8 mouse cellular contexts compared by ENCODE assay signal in the genomic region with DNA sequence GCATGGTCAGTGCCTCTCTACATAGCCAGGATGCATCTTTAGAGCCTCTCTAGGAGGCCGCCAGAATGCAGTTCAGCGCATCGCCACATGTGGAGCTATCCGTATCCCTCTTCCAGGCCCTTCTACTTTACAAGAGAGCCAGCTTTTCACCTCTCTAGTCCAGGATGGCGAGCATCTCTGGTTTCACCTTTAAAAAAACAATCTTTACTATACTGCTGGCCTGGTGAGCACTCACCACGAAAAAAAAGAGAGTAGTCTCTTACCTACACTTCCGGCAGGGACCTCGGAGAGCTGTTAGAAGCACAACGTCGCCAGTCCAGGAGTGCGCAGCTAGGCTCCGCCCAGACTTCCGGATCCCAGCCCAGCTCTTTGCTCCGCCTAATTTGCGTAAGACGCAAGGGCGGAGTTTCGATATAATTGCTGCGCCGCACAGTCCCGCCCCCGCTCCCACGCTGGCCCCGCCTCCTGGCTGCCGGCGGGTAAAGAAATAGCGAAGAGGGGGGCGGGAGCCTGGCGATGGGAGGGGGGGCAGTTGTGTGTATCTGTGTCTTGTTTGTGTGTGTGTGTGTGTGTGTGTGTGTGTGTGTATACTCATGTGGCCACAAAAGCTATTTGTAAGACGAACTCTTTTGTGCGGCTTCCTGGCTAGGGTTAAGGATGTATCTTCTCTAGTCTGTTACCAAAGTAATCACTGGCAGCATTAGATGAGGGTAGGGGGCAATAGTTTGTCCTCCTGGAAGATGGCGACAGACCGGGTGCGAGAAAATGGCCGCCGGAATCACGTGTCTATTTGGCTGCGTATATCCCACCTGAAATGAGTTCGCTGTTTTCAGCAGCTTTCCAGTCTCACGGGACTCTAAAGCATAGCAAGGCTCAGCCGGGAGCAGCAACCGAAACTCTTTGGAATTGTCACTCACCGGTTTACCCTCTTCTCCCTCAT. TPM values are rescaled to one million over a fixed set of nuclear protein-coding genes. Genes with fewer than 3 reads are reported as not detected.
A peak's percentile ranks its signal among the peaks of the same experiment; 100 is the strongest.
DNase-seq lines count a peak whose midpoint lies in the region; ATAC-seq lines count a peak whose summit lies in the region.

A gene (minus strand): TSS at position 385 of the 940 bp plus-strand sequence.

- no peaks in the 10 kb centered on the region for H3K27me3 ChIP-seq in hindbrain, embryonic 14.5 days (ENCODE audit: control insufficient read depth, insufficient read depth, low read length)

- peak within 1 kb of the TSS; percentile 64 for H3K9ac ChIP-seq in hindbrain, embryonic 14.5 days

- peak; percentile 94 for DNase-seq in R1 (ENCODE audit: low read depth, low spot score)
- DNase-seq in cerebellum, postnatal 25 days = peak; percentile 87 to 91
- peak; percentile 62 to 72 for DNase-seq in frontal cortex, postnatal 25 days (ENCODE audit: low spot score in 2 of 2)
- peak; percentile 87 for DNase-seq in hindbrain, embryonic 14.5 days (ENCODE audit: low spot score)
- peak; percentile 84 to 86 for DNase-seq in layer of hippocampus, postnatal 36 days
- peak; percentile 94 for DNase-seq in lung, postnatal 36 days
- peak; percentile 94 for DNase-seq in retina, postnatal 1 day
- peak; percentile 62 to 82 for DNase-seq in urinary bladder, adult 18-20 months (ENCODE audit: low spot score in 2 of 2)

- peak within 1 kb of the TSS; percentile 59 for H3K4me2 ChIP-seq in hindbrain, embryonic 14.5 days (replicated peaks)

- peak within 1 kb of the TSS; percentile 88 for H3K27ac ChIP-seq in hindbrain, embryonic 14.5 days

- H3K9me3 ChIP-seq in hindbrain, embryonic 14.5 days (ENCODE audit: control insufficient read depth, low read length) = no peaks in the 10 kb centered on the region

- H3K4me1 ChIP-seq in hindbrain, embryonic 14.5 days (replicated peaks; ENCODE audit: control insufficient read depth, insufficient read depth, low read length) = 0 out of 2 replicates have a peak, but pooled peaks cover 8% of the 10 kb centered on the region

- peak within 1 kb of the TSS; percentile 46 for H3K4me3 ChIP-seq in hindbrain, embryonic 14.5 days (replicated peaks; ENCODE audit: low read length)

- ATAC-seq in hindbrain, embryonic 14.5 days (ENCODE audit: low FRiP score) = peak; percentile 98

- 20% methylated on average over 43 of the region's 43 CpGs for WGBS in hindbrain, embryonic 14.5 days

- H3K36me3 ChIP-seq in hindbrain, embryonic 14.5 days (replicated peaks; ENCODE audit: control insufficient read depth, insufficient read depth) = peaks cover 17% of the 10 kb centered on the region

RNA-seq across cellular contexts. Expression of the gene that starts here (rescaled TPM):
- polyA plus RNA-seq in hindbrain, embryonic 14.5 days (2014; fragmentation: Nextera tagmentation; extraction: Ambion mirVana) = 85.1 and 91.1 TPM in 2 replicates
- total RNA-seq in layer of hippocampus, postnatal 36 days (2021) = 100 to 1,000 TPM; 183 to 187 TPM

Comparison
In these comparisons a context has a peak if more than half of its experiments do, and no peak if none do; other contexts are left out.
1. Peak in every context shown above with its lines: DNase-seq, ATAC-seq, H3K4me3 ChIP-seq and H3K27ac ChIP-seq.